Mouse (Mus musculus): ENCODE data around the gene Cep170.

Cep170 gene

GRCm38 (mm10) chr1:176755586-176755985 lies 58.3 kb downstream of the Cep170 start:
- in situ Hi-C loops (cut with MboI, MseI): no loop called here

GRCm38 (mm10) chr1:176753861-176754718 lies 59.8 kb downstream of the Cep170 start:
- in situ Hi-C loops (cut with MboI, MseI): loop anchor here in 1 of 2 experiments (5.0 kb wide), 1 partner anchor 38 kb away; no protein-coding TSS in a partner anchor

GRCm38 (mm10) chr1:176749708-176750107 lies 64.2 kb downstream of the Cep170 start:
- in situ Hi-C loops (cut with MboI, MseI): loop anchor here in 1 of 2 experiments (5.0 kb wide), 1 partner anchor 43 kb away; no protein-coding TSS in a partner anchor

- in situ Hi-C loops (cut with MboI, MseI): no loop called here
Measured at GRCm38 (mm10) chr1:176732834-176733233, 81.0 kb downstream of the Cep170 start.

- in situ Hi-C loops (cut with MboI, MseI): no loop called here
Measured at GRCm38 (mm10) chr1:176730528-176730927, 83.3 kb downstream of the Cep170 start.

- in situ Hi-C loops (cut with MboI, MseI): no loop called here
Measured at GRCm38 (mm10) chr1:176727372-176727771, 86.5 kb downstream of the Cep170 start.

GRCm38 (mm10) chr1:176724771-176725170 lies 89.1 kb downstream of the Cep170 start:
- in situ Hi-C loops (cut with MboI, MseI): loop anchor here in 1 of 2 experiments (25.0 kb wide), 2 partner anchors 288 to 963 kb away; no protein-coding TSS in a partner anchor

DNA sequence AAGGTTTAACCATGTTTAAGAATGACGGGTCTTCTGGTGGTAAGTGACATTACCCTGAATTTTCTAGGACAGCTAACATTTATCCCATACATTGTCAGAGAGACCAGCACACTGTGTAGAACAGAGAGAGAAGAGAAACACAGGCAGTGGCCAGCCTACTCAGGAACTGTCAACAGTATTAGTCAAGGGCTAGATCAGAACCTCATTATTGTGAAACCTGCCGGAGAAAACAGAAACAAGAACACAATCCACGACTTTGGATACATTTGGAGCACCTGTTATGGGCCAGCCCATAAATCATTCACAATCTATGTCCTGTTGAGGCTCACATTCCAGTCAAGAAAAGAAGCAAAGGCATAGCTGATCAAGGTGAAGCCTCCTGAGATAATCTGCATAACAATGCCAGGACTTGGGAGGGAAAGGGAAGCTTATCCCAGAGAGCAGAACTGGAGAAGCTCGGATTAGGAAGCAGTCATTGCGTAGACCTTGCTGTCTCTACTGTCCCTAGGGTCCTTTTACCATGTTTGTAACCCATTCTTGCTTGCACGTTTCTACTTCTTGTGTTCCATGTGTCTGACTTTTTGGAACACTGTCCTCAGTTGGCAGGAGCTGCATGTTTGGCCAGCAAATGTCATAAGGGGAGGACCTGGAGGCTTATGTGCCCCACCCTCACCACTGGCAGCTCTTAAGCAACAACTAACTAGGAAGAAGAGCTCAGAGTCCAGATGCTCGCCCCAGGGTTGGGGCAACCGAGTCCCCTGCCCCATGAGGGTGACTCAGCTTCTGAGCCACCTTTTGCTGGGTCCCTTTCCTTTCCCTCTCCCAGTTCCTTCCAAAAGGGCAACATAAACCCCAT lies 89.8 kb downstream of the Cep170 start:
- in situ Hi-C loops (cut with MboI, MseI): loop anchor here in 1 of 2 experiments (25.0 kb wide), 2 partner anchors 288 to 963 kb away; no protein-coding TSS in a partner anchor

GRCm38 (mm10) chr1:176712436-176712835 lies 101.4 kb downstream of the Cep170 start:
- in situ Hi-C loops (cut with MboI, MseI): loop anchor here in 1 of 2 experiments (25.0 kb wide), 2 partner anchors 300 to 975 kb away; no protein-coding TSS in a partner anchor

DNA sequence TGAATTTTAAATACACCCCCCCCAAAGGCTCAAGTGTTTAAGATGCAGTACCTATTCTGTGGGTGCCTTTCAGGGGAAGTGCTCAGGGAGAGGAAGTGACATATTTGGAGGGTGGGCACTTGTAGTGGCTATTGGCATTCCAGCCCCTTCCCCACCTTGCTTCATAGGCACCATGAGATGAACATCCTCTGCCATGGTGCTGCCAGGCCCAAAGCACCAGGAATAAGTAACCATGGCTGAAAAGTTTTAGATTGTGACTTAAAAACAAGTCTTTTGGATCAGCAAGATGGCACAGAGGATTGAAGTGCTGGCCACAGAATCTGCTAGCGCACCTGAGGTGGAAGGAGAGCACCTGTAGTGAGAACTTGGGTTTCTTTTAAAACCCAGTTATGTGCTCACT lies 113.6 kb downstream of the Cep170 start:
- in situ Hi-C loops (cut with MboI, MseI): loop anchor here in 1 of 2 experiments (25.0 kb wide), 2 partner anchors 312 to 987 kb away; no protein-coding TSS in a partner anchor

- in situ Hi-C loops (cut with MboI, MseI): loop anchor here in 1 of 2 experiments (25.0 kb wide), 2 partner anchors 313 to 988 kb away; no protein-coding TSS in a partner anchor
Measured at GRCm38 (mm10) chr1:176699793-176700192, 114.1 kb downstream of the Cep170 start.

DNA sequence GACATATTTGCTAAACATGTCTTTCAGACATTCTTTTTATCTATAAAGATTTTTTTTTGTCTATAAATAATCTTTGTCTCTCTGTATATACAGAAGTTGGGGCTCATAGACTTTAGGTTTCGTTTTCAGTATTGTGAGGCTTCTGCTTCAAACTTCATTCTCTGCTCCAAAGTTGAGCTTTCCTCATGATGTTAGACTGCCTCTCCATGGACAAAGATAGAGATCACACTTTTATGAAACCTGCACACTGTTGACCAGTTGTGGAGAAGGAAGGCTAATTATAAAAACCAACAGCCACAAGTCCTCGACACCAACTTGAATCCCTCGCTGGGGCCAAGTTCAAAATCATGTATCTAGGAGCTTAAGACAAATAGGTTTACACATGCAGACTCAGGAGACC lies 115.2 kb downstream of the Cep170 start:
- in situ Hi-C loops (cut with MboI, MseI): no loop called here

DNA sequence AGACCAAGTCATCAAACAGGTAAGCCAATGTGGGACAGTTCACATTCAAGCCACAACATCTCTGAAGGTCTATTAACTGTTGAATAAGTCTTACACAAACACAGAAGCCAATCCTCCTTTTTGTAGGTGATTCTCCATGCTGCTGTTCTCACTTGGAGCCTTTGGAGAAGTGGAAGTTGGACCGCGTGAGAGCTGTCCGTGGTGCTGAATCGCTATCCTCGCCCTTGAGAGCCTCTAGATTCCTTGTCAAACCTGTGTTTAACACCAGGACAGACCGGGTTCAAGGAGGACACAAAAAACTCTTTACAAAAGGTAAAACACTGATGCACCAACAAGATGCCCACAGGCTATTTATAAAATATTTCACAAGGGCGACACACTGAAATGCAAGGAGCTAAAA lies 116.8 kb downstream of the Cep170 start:
- in situ Hi-C loops (cut with MboI, MseI): no loop called here

GRCm38 (mm10) chr1:176691101-176691500 lies 122.8 kb downstream of the Cep170 start:
- in situ Hi-C loops (cut with MboI, MseI): no loop called here

GRCm38 (mm10) chr1:176688251-176688880 lies 125.5 kb downstream of the Cep170 start:
- in situ Hi-C loops (cut with MboI, MseI): no loop called here
